Mouse (Mus musculus): Measurements from ENCODE around the gene 4921517D22Rik. TPM values are rescaled to one million over a fixed set of nuclear protein-coding genes. Genes with fewer than 3 reads are reported as not detected.
"Not testable (repeated sequence)": the region's sequence is repeated elsewhere in the genome, so short reads cannot be mapped to it uniquely, and the experiment has no call there.

The 4921517D22Rik gene
- polyA plus RNA-seq, 1 experiment, result not detected

DNA sequence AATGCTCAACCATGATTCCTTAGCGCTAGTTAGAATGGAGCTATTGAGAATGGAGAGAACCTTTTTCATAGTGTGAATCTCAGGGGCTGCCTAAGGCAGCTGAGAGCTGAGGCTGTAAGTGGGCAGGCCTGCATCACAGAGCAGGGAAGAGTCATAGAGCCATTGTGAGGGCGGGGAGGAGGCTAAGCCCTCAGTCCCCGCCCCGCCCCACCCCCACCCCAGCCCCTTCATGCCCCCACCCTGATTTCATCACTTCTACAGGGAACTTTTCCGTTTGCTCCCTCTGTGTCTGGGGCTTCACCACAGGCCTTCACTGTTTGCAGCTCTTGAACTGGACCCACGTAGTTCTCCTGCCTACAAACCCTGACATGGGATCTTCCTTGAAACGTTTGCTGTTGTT is 37.7 kb upstream of the 4921517D22Rik start, which contains the start of gene Spata31d1d:
Gene Spata31d1d (minus strand): TSS at position 101 of the 400 bp plus-strand sequence.
- peaks cover 5% of the 10 kb centered on the region; the same call in 1 of the 2 replicates for H3K4me1 ChIP-seq (ENCODE audit: control insufficient read depth, insufficient read depth, insufficient read length, low read length)
- H3K27ac ChIP-seq (ENCODE audit: insufficient read depth, low read depth, low read length), result no peak within 1 kb of the TSS
- H3K36me3 ChIP-seq (ENCODE audit: control insufficient read depth, insufficient read depth, low read length), result no peaks in the 10 kb centered on the region
- 50% methylated on average over 7 of the region's 7 CpGs for WGBS
- no peak within 1 kb of the TSS for H3K4me3 ChIP-seq (ENCODE audit: low read depth, low read length)
- H3K27me3 ChIP-seq (ENCODE audit: control insufficient read depth, insufficient read depth, low read length), result no peaks in the 10 kb centered on the region
- TF ChIP-seq CTCF (IDR thresholded peaks at IDR 0.05; ENCODE audit: extremely low read depth, insufficient read length, insufficient replicate concordance, low read depth, low read length) (no peak), POLR2A (IDR thresholded peaks at IDR 0.05; ENCODE audit: low read depth, low read length) (no peak)

GRCm38 (mm10) chr13:59728378-59729093 is 34.6 kb upstream of the 4921517D22Rik start:
- WGBS, result 14% methylated on average over 7 of the region's 7 CpGs

DNA sequence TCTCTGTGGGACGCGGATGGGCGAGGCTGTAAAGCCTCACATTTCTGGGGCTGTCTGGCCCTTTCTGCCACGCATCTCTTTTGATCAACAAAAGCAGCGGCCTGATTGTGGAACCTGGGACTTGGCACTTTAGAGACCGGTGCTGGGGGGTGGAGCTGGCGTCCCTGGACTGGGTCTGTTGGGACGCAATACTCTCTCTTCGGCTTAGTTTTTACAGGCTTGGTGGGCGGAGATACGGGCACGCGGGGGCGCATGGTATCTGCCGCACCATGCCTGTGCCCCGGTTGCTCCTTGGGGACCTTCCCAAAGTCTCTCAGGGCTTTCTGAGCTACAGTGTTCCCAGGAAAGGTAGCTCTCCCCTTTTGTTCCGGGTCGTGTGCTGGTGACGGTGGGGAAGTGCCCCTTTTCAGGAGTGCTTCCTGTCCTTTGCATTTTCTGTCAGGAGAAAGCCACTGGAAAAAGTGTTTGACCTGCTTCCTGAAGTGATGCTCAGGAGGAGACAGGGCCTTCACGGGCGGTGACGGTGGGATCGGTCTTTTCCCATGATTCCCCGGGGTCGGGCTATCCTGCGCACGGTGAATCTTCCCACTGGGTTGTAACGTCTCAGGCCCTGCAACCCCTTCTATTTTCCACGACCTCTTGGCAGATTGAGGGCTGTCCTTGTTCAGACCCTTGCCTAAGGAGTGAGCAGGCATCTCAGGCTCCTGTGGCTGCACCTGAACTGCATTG is 32.4 kb upstream of the 4921517D22Rik start:
- 33% methylated on average over 29 of the region's 29 CpGs for WGBS
- Histone ChIP-seq H3K27me3 (ENCODE audit: control insufficient read depth, insufficient read depth, low read length) (no peaks in the 10 kb centered on the region), H3K27ac (ENCODE audit: insufficient read depth, low read depth, low read length) (no peak overlapping the region), H3K4me3 (ENCODE audit: low read depth, low read length) (no peak overlapping the region), H3K36me3 (ENCODE audit: control insufficient read depth, insufficient read depth, low read length) (no peaks in the 10 kb centered on the region), H3K4me1 (ENCODE audit: control insufficient read depth, insufficient read depth, insufficient read length, low read length) (no peaks in the 10 kb centered on the region)
- TF ChIP-seq POLR2A (IDR thresholded peaks at IDR 0.05; ENCODE audit: low read depth, low read length) (no peak), CTCF (IDR thresholded peaks at IDR 0.05; ENCODE audit: extremely low read depth, insufficient read length, insufficient replicate concordance, low read depth, low read length) (no peak)

More at GRCm38 (mm10) chr13:59728378-59729093, 34.6 kb upstream of the 4921517D22Rik start:
- TF ChIP-seq CTCF (IDR thresholded peaks at IDR 0.05; ENCODE audit: extremely low read depth, insufficient read length, insufficient replicate concordance, low read depth, low read length) (peak; percentile 95), POLR2A (IDR thresholded peaks at IDR 0.05; ENCODE audit: low read depth, low read length) (no peak)
- H3K4me1 ChIP-seq (ENCODE audit: control insufficient read depth, insufficient read depth, insufficient read length, low read length), result no peaks in the 10 kb centered on the region
- no peaks in the 10 kb centered on the region for H3K36me3 ChIP-seq (ENCODE audit: control insufficient read depth, insufficient read depth, low read length)
- no peak overlapping the region for H3K4me3 ChIP-seq (ENCODE audit: low read depth, low read length)
- no peak overlapping the region for H3K27ac ChIP-seq (ENCODE audit: insufficient read depth, low read depth, low read length)
- no peaks in the 10 kb centered on the region for H3K27me3 ChIP-seq (ENCODE audit: control insufficient read depth, insufficient read depth, low read length)

GRCm38 (mm10) chr13:59722089-59722488 is 28.2 kb upstream of the 4921517D22Rik start:
- not testable (repeated sequence) for H3K4me3 ChIP-seq (ENCODE audit: low read depth, low read length); H3K27ac ChIP-seq (ENCODE audit: insufficient read depth, low read depth, low read length); H3K4me1 ChIP-seq (ENCODE audit: control insufficient read depth, insufficient read depth, insufficient read length, low read length); H3K27me3 ChIP-seq (ENCODE audit: control insufficient read depth, insufficient read depth, low read length); H3K36me3 ChIP-seq (ENCODE audit: control insufficient read depth, insufficient read depth, low read length)
- 87% methylated on average over 1 of the region's 1 CpGs for WGBS

- 95% methylated on average over 1 of the region's 1 CpGs for WGBS
- H3K4me3 ChIP-seq (ENCODE audit: low read depth, low read length), result no peak overlapping the region
- H3K27ac ChIP-seq (ENCODE audit: insufficient read depth, low read depth, low read length), result no peak overlapping the region
- TF ChIP-seq CTCF (IDR thresholded peaks at IDR 0.05; ENCODE audit: extremely low read depth, insufficient read length, insufficient replicate concordance, low read depth, low read length), result no peak
- TF ChIP-seq POLR2A (IDR thresholded peaks at IDR 0.05; ENCODE audit: low read depth, low read length), result no peak
- no peaks in the 10 kb centered on the region for H3K27me3 ChIP-seq (ENCODE audit: control insufficient read depth, insufficient read depth, low read length)
- H3K4me1 ChIP-seq (ENCODE audit: control insufficient read depth, insufficient read depth, insufficient read length, low read length), result no peaks in the 10 kb centered on the region
- no peaks in the 10 kb centered on the region for H3K36me3 ChIP-seq (ENCODE audit: control insufficient read depth, insufficient read depth, low read length)
Measured at GRCm38 (mm10) chr13:59719475-59719874, 25.6 kb upstream of the 4921517D22Rik start.

- not testable (repeated sequence) for H3K36me3 ChIP-seq (ENCODE audit: control insufficient read depth, insufficient read depth, low read length); H3K27me3 ChIP-seq (ENCODE audit: control insufficient read depth, insufficient read depth, low read length); H3K4me3 ChIP-seq (ENCODE audit: low read depth, low read length); H3K4me1 ChIP-seq (ENCODE audit: control insufficient read depth, insufficient read depth, insufficient read length, low read length); H3K27ac ChIP-seq (ENCODE audit: insufficient read depth, low read depth, low read length)
- WGBS, result 25% methylated on average over 6 of the region's 6 CpGs
Measured at GRCm38 (mm10) chr13:59718857-59719440, 25.0 kb upstream of the 4921517D22Rik start.

GRCm38 (mm10) chr13:59713710-59714109 is 19.8 kb upstream of the 4921517D22Rik start:
- WGBS, result 54% methylated on average over 3 of the region's 3 CpGs

GRCm38 (mm10) chr13:59711984-59712383 is 18.1 kb upstream of the 4921517D22Rik start, which contains the start of gene Spata31d1b:
TSS of gene Spata31d1b (plus strand) at chr13:59712284.
- not testable (repeated sequence) for H3K27ac ChIP-seq (ENCODE audit: insufficient read depth, low read depth, low read length); H3K27me3 ChIP-seq (ENCODE audit: control insufficient read depth, insufficient read depth, low read length); H3K36me3 ChIP-seq (ENCODE audit: control insufficient read depth, insufficient read depth, low read length); H3K4me1 ChIP-seq (ENCODE audit: control insufficient read depth, insufficient read depth, insufficient read length, low read length); H3K4me3 ChIP-seq (ENCODE audit: low read depth, low read length)
- WGBS, result 55% methylated on average over 3 of the region's 3 CpGs

More at GRCm38 (mm10) chr13:59713710-59714109, 19.8 kb upstream of the 4921517D22Rik start:
- Histone ChIP-seq H3K27me3 (ENCODE audit: control insufficient read depth, insufficient read depth, low read length) (no peaks in the 10 kb centered on the region), H3K27ac (ENCODE audit: insufficient read depth, low read depth, low read length) (no peak overlapping the region), H3K4me3 (ENCODE audit: low read depth, low read length) (no peak overlapping the region), H3K36me3 (ENCODE audit: control insufficient read depth, insufficient read depth, low read length) (no peaks in the 10 kb centered on the region), H3K4me1 (ENCODE audit: control insufficient read depth, insufficient read depth, insufficient read length, low read length) (no peaks in the 10 kb centered on the region)
- no peak for TF ChIP-seq CTCF (IDR thresholded peaks at IDR 0.05; ENCODE audit: extremely low read depth, insufficient read length, insufficient replicate concordance, low read depth, low read length)
- no peak for TF ChIP-seq POLR2A (IDR thresholded peaks at IDR 0.05; ENCODE audit: low read depth, low read length)
